Mouse (Mus musculus) kidney, postnatal 14 days (tissue): ENCODE measurements around the gene Cacnb4.
A peak's percentile ranks its signal among the peaks of the same experiment; 100 is the strongest.

Source experiments
- DNase-seq: peaks from one replicate; pipeline ENCODE4 v3.0.0; 2022; ENCODE audit warnings: mixed read lengths

The Cacnb4 gene

GRCm38 (mm10) chr2:52420001-52420710 lies 256.5 kb downstream of the Cacnb4 start:
- no peak for DNase-seq

DNA sequence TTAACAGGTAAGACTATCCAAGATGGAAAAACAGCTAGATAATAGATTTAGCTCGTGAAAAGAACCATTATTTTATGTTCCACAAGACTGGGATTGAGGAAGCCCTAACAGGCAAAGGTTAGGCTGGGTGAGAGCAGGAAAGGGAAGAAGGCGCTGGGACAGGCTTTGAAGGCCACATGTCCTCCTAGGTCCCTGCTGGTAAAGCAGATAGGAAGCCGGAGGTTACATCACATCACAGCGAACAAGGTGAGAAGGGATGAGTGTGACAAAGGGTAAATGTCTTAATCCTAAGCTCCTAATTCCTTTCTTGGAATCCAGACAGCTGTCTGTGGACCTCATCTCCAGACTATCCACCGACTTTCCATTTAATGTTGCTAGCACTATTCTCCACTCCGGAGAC lies 257.3 kb downstream of the Cacnb4 start:
- DNase-seq, result no peak

GRCm38 (mm10) chr2:52412524-52413037 lies 264.1 kb downstream of the Cacnb4 start:
- DNase-seq, result no peak

DNA sequence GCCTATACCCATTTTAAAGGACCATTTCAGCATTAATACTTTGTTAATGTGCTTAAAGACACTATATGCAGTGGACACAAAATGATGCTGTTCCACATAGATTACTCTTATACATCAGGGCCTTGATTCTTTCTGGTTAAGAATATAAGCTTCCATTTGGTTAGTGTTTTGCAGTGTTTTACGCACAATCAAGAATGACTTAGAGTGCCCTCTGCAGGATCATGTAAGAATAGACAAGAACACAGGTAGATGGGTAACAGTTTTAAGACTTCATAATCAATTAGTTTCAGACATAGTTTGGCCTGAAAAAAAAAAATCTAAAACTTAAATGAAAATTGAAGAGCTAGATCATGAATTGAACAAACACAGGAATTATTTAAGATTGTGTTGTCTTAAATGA lies 270.2 kb downstream of the Cacnb4 start:
- DNase-seq, result no peak

GRCm38 (mm10) chr2:52405238-52405637 lies 271.4 kb downstream of the Cacnb4 start:
- no peak for DNase-seq

DNA sequence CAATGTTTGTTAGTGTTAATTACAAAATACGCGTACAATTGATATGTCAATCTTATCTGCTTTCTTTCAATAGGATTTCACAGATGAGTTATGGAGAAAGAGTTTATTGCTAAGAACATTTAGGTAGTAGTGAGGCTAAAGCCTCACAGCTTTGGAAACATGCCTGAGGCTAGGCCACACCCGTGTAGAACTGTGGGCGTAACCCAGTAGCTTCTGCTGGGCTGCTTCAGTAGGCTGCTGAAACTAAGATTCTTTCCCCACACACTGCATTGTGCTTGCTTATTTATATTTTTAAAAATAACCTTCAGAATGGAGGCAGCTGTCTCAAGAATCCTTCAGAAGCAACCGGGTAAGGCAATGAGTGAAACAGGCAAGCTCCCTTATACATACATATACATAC lies 282.1 kb downstream of the Cacnb4 start:
- no peak for DNase-seq

DNA sequence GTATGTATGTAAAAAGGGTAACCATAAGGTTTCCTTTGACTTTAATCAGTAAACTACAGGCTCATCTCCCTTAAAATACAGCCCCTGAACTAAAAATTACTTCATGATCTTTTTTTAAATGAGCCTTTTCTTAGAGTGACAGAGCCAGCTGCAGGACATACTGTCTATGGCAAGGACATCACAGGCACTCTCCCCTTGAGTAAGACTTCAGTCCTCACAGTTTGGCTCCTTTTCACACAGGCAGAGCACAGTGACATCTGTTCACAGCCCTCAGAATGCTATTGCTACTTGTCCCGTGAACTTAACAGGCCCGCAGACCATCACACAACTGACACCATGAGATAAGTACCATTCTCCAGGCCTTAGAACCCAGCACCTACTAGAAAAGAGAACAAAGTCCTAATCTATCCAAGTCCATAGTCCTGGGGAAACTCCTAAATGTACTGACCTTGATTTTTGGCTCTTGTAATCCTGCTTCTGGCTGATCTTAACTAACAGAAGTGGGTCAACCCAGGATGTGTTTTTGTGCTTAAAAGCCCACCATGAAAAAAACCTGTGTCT lies 286.1 kb downstream of the Cacnb4 start:
- DNase-seq, result no peak

- DNase-seq, result no peak
Observed at GRCm38 (mm10) chr2:52389975-52390374, 286.7 kb downstream of the Cacnb4 start.

DNA sequence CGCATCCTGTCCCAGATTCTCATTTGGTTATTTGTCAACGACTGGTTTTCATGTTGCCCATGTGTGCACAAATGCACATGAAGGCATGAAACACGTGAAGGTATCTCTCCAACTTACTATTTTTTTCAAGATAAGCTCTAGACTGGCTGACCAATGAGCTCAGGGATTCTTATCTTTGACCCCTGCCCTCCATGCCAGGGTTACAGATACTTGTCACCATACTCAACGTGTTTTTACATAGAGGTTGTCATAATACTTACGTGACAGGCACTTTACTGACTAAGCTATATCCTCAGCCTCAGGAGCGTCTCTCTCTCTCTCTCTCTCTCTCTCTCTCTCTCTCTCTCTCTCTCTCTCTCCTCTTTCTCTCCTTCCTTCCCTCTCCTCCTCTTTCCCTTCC lies 290.2 kb downstream of the Cacnb4 start:
- DNase-seq, result no peak

DNA sequence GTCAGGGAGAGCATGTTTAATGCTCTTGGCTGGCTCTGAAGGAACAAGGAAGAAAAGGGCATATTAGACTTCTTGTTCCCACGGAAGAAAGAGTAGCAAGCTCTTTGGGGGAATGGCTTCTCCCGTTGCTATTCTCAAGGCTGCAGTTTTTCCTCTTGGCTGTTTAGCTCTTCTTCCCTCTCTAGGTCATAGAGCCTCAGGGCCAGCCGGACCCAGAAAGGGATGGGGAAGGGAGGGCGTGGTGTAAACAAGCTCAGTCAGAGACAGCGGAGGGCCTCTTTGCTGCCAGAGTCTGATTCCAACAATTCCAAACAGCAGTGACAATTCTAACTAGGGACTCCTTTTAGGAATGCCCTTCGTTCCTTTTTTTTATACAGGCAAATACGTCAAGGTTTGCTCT lies 290.6 kb downstream of the Cacnb4 start:
- DNase-seq, result peak; percentile 12

DNA sequence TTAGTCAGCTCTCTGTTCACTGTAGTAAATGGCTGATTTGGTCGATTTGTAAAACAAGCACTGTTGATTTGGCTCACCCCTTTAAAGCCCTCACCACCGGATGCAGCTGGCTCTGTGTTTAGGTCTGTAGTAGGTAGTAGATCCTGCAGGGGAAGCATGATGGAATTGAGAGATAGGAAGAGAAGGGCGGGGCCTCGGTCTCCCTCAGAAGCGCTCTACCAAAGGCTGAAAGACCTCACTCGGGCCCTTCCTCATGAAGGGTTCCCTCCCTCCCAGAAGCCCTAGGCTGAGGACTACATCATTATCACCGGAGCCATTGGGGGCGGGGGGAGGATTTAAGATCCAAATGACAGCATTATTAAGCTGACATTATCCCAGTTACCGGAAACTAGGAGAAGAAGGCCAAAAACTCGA lies 297.8 kb downstream of the Cacnb4 start:
- DNase-seq, result no peak

DNA sequence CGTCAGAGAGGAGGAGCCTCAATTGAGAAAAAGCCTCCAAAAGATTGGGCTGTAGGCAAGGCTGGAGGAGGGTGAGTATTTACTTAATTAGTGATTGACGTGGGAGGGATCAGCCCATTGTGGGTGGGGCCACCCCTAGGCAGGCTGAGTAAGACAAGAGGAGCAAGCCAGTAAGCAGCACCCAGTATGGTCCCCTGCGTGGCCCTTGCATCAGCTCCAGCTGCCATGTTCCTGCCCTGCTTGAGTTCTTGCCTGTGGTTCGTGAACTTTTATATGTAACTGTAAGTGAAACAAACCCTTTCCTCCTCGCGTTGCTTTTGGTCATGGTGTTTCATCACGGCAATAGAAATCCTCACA lies 298.2 kb downstream of the Cacnb4 start, which contains the start of gene Neb:
Gene Neb (minus strand): TSS at position 27 of the 357 bp plus-strand sequence.
- DNase-seq, result no peak
